Mouse (Mus musculus): ENCODE results near the gene Glt28d2. TPM values are rescaled to one million over a fixed set of nuclear protein-coding genes. Genes with fewer than 3 reads are reported as not detected.

The Glt28d2 gene
- polyA plus RNA-seq, 1 experiment from 2014 or later = 3.4 TPM

Other genes starting within 250 kb of the Glt28d2 start
- gene Fam160a1, start 70.2 kb downstream of the Glt28d2 start, polyA plus RNA-seq (2015; fragmentation: Nextera tagmentation; extraction: Ambion mirVana) = 8.8 and 9.4 TPM in 2 replicates
- gene Gm37240, start within 50 bp of the Glt28d2 start, polyA plus RNA-seq (2015; fragmentation: Nextera tagmentation; extraction: Ambion mirVana) = 12.8 and 18.1 TPM in 2 replicates
- gene Sh3d19, start 83.6 kb upstream of the Glt28d2 start, polyA plus RNA-seq (2015; fragmentation: Nextera tagmentation; extraction: Ambion mirVana) = 35.3 and 36.3 TPM in 2 replicates
- not detected in 2 replicates for gene Prss48, start 115.0 kb upstream of the Glt28d2 start, polyA plus RNA-seq (2015; fragmentation: Nextera tagmentation; extraction: Ambion mirVana)

All from embryonic facial prominence, embryonic 15.5 days (tissue).